Mouse (Mus musculus): ENCODE measurements around the gene Spem2. TPM values are rescaled to one million over a fixed set of nuclear protein-coding genes. Genes with fewer than 3 reads are reported as not detected.

The Spem2 gene
- polyA plus RNA-seq, 1 experiment from 2014 or later = not detected

GRCm38 (mm10) chr11:69803786-69804651, 14.2 kb downstream of the Spem2 start:
- peak; percentile 95 for DNase-seq (ENCODE audit: low spot score, missing footprints)
- peak; percentile 49 for ATAC-seq (ENCODE audit: low FRiP score)
- Histone ChIP-seq H3K27ac (ENCODE audit: low read depth, low read length) (no peak overlapping the region), H3K36me3 (ENCODE audit: control insufficient read depth, insufficient read depth, low read length) (no peaks in the 10 kb centered on the region), H3K4me3 (ENCODE audit: low read depth, low read length) (peak overlapping the region; percentile 44), H3K9me3 (ENCODE audit: control insufficient read depth, low read length) (no peaks in the 10 kb centered on the region), H3K4me1 (ENCODE audit: control insufficient read depth, insufficient read depth, low read length) (peaks cover 49% of the 10 kb centered on the region), H3K4me2 (peak overlapping the region; percentile 92), H3K9ac (ENCODE audit: low read length) (peak overlapping the region; percentile 61), H3K27me3 (ENCODE audit: control insufficient read depth, insufficient read depth, low read length) (peaks cover 51% of the 10 kb centered on the region)
- 1% methylated on average over 60 of the region's 60 CpGs for WGBS

- no peak for ATAC-seq (ENCODE audit: low FRiP score)
- H3K9me3 ChIP-seq (ENCODE audit: control insufficient read depth, low read length) = no peaks in the 10 kb centered on the region
- peak overlapping the region; percentile 92 for H3K4me2 ChIP-seq
- H3K9ac ChIP-seq (ENCODE audit: low read length) = peak overlapping the region; percentile 61
- no peak overlapping the region for H3K27ac ChIP-seq (ENCODE audit: low read depth, low read length)
- WGBS = 1% methylated on average over 12 of the region's 12 CpGs
- H3K36me3 ChIP-seq (ENCODE audit: control insufficient read depth, insufficient read depth, low read length) = no peaks in the 10 kb centered on the region
- H3K4me3 ChIP-seq (ENCODE audit: low read depth, low read length) = peak overlapping the region; percentile 44
- peaks cover 51% of the 10 kb centered on the region for H3K27me3 ChIP-seq (ENCODE audit: control insufficient read depth, insufficient read depth, low read length)
- no peak for DNase-seq (ENCODE audit: low spot score, missing footprints)
- peaks cover 51% of the 10 kb centered on the region for H3K4me1 ChIP-seq (ENCODE audit: control insufficient read depth, insufficient read depth, low read length)
Observed at GRCm38 (mm10) chr11:69803328-69803727, 14.9 kb downstream of the Spem2 start.

DNA sequence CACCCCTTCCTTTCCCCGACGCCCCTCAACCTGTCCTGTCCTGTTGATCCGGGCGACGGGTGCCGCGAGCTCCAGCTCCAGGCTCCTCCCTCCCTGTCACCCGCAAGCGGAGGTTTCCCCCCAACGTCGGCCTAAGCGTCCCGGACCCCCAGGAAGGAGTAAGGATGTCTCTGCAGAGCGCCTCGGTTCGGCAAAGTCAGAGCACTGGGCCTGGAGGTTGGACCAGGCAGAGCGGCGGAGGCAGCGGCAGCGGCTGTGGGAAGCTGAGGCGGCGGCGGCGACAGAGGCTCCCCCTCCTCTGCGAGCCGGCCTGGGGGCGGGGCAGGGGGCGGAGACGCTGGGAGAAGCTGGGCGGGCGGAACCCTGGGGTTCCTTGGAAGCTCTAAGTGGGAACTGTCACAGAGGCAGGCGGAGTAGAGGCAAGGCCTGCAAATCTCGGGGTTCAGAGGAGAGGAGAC, 15.6 kb downstream of the Spem2 start:
- Histone ChIP-seq H3K4me1 (ENCODE audit: control insufficient read depth, insufficient read depth, low read length) (peaks cover 51% of the 10 kb centered on the region), H3K27ac (ENCODE audit: low read depth, low read length) (no peak overlapping the region), H3K4me3 (ENCODE audit: low read depth, low read length) (peak overlapping the region; percentile 44), H3K27me3 (ENCODE audit: control insufficient read depth, insufficient read depth, low read length) (peaks cover 51% of the 10 kb centered on the region), H3K36me3 (ENCODE audit: control insufficient read depth, insufficient read depth, low read length) (no peaks in the 10 kb centered on the region), H3K9ac (ENCODE audit: low read length) (peak overlapping the region; percentile 66), H3K9me3 (ENCODE audit: control insufficient read depth, low read length) (no peaks in the 10 kb centered on the region), H3K4me2 (peak overlapping the region; percentile 92)
- WGBS = under 1% methylated on average over 29 of the region's 33 CpGs
- DNase-seq (ENCODE audit: low spot score, missing footprints) (peak; percentile 97), ATAC-seq (ENCODE audit: low FRiP score) (no peak)

DNA sequence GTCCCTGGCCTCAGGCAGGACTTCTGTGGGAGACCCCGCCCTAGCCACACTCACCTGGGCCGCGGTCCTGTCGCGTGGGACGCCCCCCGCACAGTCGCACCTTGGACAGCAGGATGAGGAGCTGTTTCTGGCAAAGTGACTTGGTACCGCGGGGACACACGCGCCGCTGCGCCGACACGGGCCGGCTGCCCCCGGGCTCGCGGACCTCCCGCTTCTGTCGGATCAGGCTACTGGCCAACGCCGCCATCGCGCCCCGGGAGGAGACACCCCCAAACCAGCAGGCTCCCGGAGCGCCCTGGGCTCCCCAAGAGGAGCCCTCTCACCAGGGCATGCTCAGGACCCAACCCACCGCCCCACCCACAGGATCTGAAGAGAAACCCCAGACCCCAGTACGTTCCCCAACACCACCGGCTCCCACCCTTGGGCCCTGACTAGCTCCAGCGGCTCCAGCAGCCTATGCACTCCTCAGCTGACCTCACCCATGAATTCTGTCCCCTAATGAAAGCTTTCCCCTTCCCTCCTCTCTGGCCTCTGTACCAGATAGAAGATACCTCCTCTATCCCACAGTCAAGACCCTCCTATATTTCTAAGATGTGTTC, 16.8 kb downstream of the Spem2 start, which contains the start of gene Fgf11:
TSS of gene Fgf11 (minus strand) at position 479 of the 599 bp plus-strand sequence.
- Histone ChIP-seq H3K27ac (ENCODE audit: low read depth, low read length) (peak within 1 kb of the TSS; percentile 49), H3K4me2 (peak within 1 kb of the TSS; percentile 92), H3K9me3 (ENCODE audit: control insufficient read depth, low read length) (no peaks in the 10 kb centered on the region), H3K4me1 (ENCODE audit: control insufficient read depth, insufficient read depth, low read length) (peaks cover 51% of the 10 kb centered on the region), H3K9ac (ENCODE audit: low read length) (peak within 1 kb of the TSS; percentile 76), H3K27me3 (ENCODE audit: control insufficient read depth, insufficient read depth, low read length) (peaks cover 57% of the 10 kb centered on the region), H3K36me3 (ENCODE audit: control insufficient read depth, insufficient read depth, low read length) (no peaks in the 10 kb centered on the region), H3K4me3 (ENCODE audit: low read depth, low read length) (peak within 1 kb of the TSS; percentile 44)
- peak; percentile 89 for DNase-seq (ENCODE audit: low spot score, missing footprints)
- 2% methylated on average over 33 of the region's 33 CpGs for WGBS
- ATAC-seq (ENCODE audit: low FRiP score) = no peak

- H3K9ac ChIP-seq (ENCODE audit: low read length) = peak overlapping the region; percentile 76
- under 1% methylated on average over 36 of the region's 36 CpGs for WGBS
Observed at GRCm38 (mm10) chr11:69800392-69801197, 17.7 kb downstream of the Spem2 start.

GRCm38 (mm10) chr11:69800138-69800391, 18.2 kb downstream of the Spem2 start:
- Histone ChIP-seq H3K27me3 (ENCODE audit: control insufficient read depth, insufficient read depth, low read length) (peaks cover 49% of the 10 kb centered on the region), H3K4me1 (ENCODE audit: control insufficient read depth, insufficient read depth, low read length) (peaks cover 55% of the 10 kb centered on the region)
- under 1% methylated on average over 11 of the region's 11 CpGs for WGBS

More at GRCm38 (mm10) chr11:69800392-69801197, 17.7 kb downstream of the Spem2 start:
- Histone ChIP-seq H3K36me3 (ENCODE audit: control insufficient read depth, insufficient read depth, low read length) (no peaks in the 10 kb centered on the region), H3K4me2 (peak overlapping the region; percentile 92), H3K27me3 (ENCODE audit: control insufficient read depth, insufficient read depth, low read length) (peaks cover 55% of the 10 kb centered on the region), H3K9me3 (ENCODE audit: control insufficient read depth, low read length) (no peaks in the 10 kb centered on the region), H3K4me3 (ENCODE audit: low read depth, low read length) (peak overlapping the region; percentile 43), H3K27ac (ENCODE audit: low read depth, low read length) (peak overlapping the region; percentile 49), H3K4me1 (ENCODE audit: control insufficient read depth, insufficient read depth, low read length) (peaks cover 54% of the 10 kb centered on the region)
- peak; percentile 76 for ATAC-seq (ENCODE audit: low FRiP score)
- DNase-seq (ENCODE audit: low spot score, missing footprints) = peak; percentile 99

GRCm38 (mm10) chr11:69799394-69800137, 18.7 kb downstream of the Spem2 start:
- peak; percentile 91 for DNase-seq (ENCODE audit: low spot score, missing footprints)
- H3K4me3 ChIP-seq (ENCODE audit: low read depth, low read length) = peak overlapping the region; percentile 43
- H3K9me3 ChIP-seq (ENCODE audit: control insufficient read depth, low read length) = no peaks in the 10 kb centered on the region
- WGBS = 32% methylated on average over 10 of the region's 12 CpGs
- H3K9ac ChIP-seq (ENCODE audit: low read length) = peak overlapping the region; percentile 76
- H3K4me2 ChIP-seq = peak overlapping the region; percentile 92
- peaks cover 44% of the 10 kb centered on the region for H3K27me3 ChIP-seq (ENCODE audit: control insufficient read depth, insufficient read depth, low read length)
- peak overlapping the region; percentile 67 for H3K27ac ChIP-seq (ENCODE audit: low read depth, low read length)
- peaks cover 54% of the 10 kb centered on the region for H3K4me1 ChIP-seq (ENCODE audit: control insufficient read depth, insufficient read depth, low read length)
- no peak for ATAC-seq (ENCODE audit: low FRiP score)
- no peaks in the 10 kb centered on the region for H3K36me3 ChIP-seq (ENCODE audit: control insufficient read depth, insufficient read depth, low read length)

More at GRCm38 (mm10) chr11:69800138-69800391, 18.2 kb downstream of the Spem2 start:
- peak overlapping the region; percentile 43 for H3K4me3 ChIP-seq (ENCODE audit: low read depth, low read length)
- DNase-seq (ENCODE audit: low spot score, missing footprints) (no peak), ATAC-seq (ENCODE audit: low FRiP score) (peak; percentile 9)
- H3K4me2 ChIP-seq = peak overlapping the region; percentile 92
- peak overlapping the region; percentile 49; the same call in 1 of the 2 replicates for H3K27ac ChIP-seq (ENCODE audit: low read depth, low read length)
- no peaks in the 10 kb centered on the region for H3K36me3 ChIP-seq (ENCODE audit: control insufficient read depth, insufficient read depth, low read length)
- H3K9me3 ChIP-seq (ENCODE audit: control insufficient read depth, low read length) = no peaks in the 10 kb centered on the region
- H3K9ac ChIP-seq (ENCODE audit: low read length) = peak overlapping the region; percentile 76

- Histone ChIP-seq H3K4me3 (ENCODE audit: low read depth, low read length) (no peak overlapping the region), H3K36me3 (ENCODE audit: control insufficient read depth, insufficient read depth, low read length) (no peaks in the 10 kb centered on the region), H3K27ac (ENCODE audit: low read depth, low read length) (no peak overlapping the region), H3K27me3 (ENCODE audit: control insufficient read depth, insufficient read depth, low read length) (peaks cover 31% of the 10 kb centered on the region), H3K4me1 (ENCODE audit: control insufficient read depth, insufficient read depth, low read length) (peaks cover 38% of the 10 kb centered on the region), H3K9ac (ENCODE audit: low read length) (no peak overlapping the region), H3K9me3 (ENCODE audit: control insufficient read depth, low read length) (no peaks in the 10 kb centered on the region), H3K4me2 (no peak overlapping the region)
- WGBS = 79% methylated on average over 7 of the region's 7 CpGs
- ATAC-seq (ENCODE audit: low FRiP score) = no peak
- no peak for DNase-seq (ENCODE audit: low spot score, missing footprints)
Observed at GRCm38 (mm10) chr11:69797924-69798323, 20.3 kb downstream of the Spem2 start.
